Mouse (Mus musculus) spleen, adult 2 months (tissue): Measurements from ENCODE around the gene Colgalt1.

Experiments used
- CTCF ChIP-seq: fragments of 200-500 bp; IDR thresholded peaks from 2 replicates; pipeline ENCODE4 v1.5.1; 2011; ENCODE audit warnings: mild to moderate bottlenecking, inconsistent platforms; ENCODE audit not compliant: insufficient read depth, insufficient read length, insufficient replicate concordance; ENCODE audit errors: extremely low read depth
- POLR2A ChIP-seq: fragments of 200-500 bp; IDR thresholded peaks from 2 replicates; pipeline ENCODE4 v1.6.1; 2011; ENCODE audit warnings: low read depth, low read length, inconsistent platforms

DNA sequence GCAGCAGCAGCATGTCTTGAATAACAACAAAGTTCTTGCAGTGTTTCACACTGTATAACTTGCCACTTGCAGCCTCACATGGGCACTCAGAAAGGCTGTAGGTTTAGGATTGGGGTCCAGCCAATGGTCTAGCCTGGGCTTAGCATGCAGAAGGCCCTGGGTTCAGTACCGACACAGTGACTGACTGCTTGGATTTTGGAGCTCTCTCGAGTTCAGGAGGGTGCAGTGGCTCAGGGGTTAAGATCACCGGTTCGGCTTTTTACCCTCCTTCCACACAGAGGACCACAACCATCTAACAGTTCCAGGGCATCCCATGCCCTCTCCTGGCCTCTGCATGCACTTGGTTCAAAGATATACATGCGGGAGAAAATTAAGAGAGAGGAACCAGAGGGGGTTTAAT, 19.8 kb upstream of the Colgalt1 start:
- TF ChIP-seq POLR2A = no peak
- no peak for TF ChIP-seq CTCF
